Mouse (Mus musculus) CH12.LX (cell line): ENCODE results near the gene Pcp4l1. TPM values are rescaled to one million over a fixed set of nuclear protein-coding genes. Genes with fewer than 3 reads are reported as not detected.

Experiments
- DNase-seq: peaks from one replicate; pipeline ENCODE4 v3.0.0-alpha.2; 2013; ENCODE audit errors: extremely low read depth
- H3K27ac ChIP-seq: 2 replicates; pipeline ENCODE4 v1.5.1; 2012; ENCODE audit warnings: low read depth, mild to moderate bottlenecking, control low read depth, moderate library complexity; ENCODE audit not compliant: insufficient read depth
- H3K27me3 ChIP-seq: replicated peaks from 2 replicates; pipeline ENCODE3; 2012; ENCODE audit warnings: inconsistent platforms
- H3K36me3 ChIP-seq, 2 experiments: replicated peaks in 1 of 2; 2 replicates each; pipeline versions ENCODE3 to v1.6.1; 2012; ENCODE audit warnings: inconsistent platforms in 1 of 2, low read length in 1 of 2, mild to moderate bottlenecking in 1 of 2, mixed read lengths in 1 of 2, moderate library complexity in 1 of 2; ENCODE audit not compliant: control insufficient read depth in 1 of 2, insufficient read depth in 1 of 2
- H3K4me1 ChIP-seq, 2 experiments: 2 replicates each; pipeline ENCODE4 v1.6.1; 2012; ENCODE audit warnings: inconsistent platforms in 1 of 2, moderate library complexity in 1 of 2; ENCODE audit not compliant: insufficient read depth in 2 of 2, control insufficient read depth in 1 of 2
- H3K4me2 ChIP-seq: 2 replicates; pipeline ENCODE4 v1.6.1; 2012; ENCODE audit warnings: low read depth, mild to moderate bottlenecking, control low read depth; ENCODE audit not compliant: poor library complexity, insufficient read depth, severe bottlenecking
- H3K4me3 ChIP-seq, 3 experiments: fragments of 150-350 bp in 1 of 3; sonication (generic) in 1 of 3; replicated peaks in 1 of 3; 2 replicates each; pipeline versions ENCODE3 to v1.5.1; 2011 to 2012; ENCODE audit warnings: low read depth in 2 of 3, low read length in 2 of 3, mild to moderate bottlenecking in 2 of 3, moderate library complexity in 2 of 3, control low read depth in 1 of 3, improper control_type of control experiment in 1 of 3, inconsistent platforms in 1 of 3, mixed read lengths in 1 of 3; ENCODE audit not compliant: poor library complexity in 1 of 3
- H3K79me2 ChIP-seq: replicated peaks from 2 replicates; pipeline ENCODE4 v1.6.1; 2012; ENCODE audit warnings: mild to moderate bottlenecking, moderate library complexity; ENCODE audit not compliant: control insufficient read depth, poor library complexity, insufficient read depth, severe bottlenecking; ENCODE audit errors: extremely low read depth
- H3K9ac ChIP-seq: 2 replicates; pipeline ENCODE4 v1.6.1; 2012; ENCODE audit warnings: low read depth, mild to moderate bottlenecking, control low read depth, moderate library complexity; ENCODE audit not compliant: insufficient read depth
- H3K9me3 ChIP-seq: replicated peaks from 2 replicates; pipeline ENCODE3; 2012; ENCODE audit warnings: low read length, inconsistent platforms, mixed read lengths
- BHLHE40 ChIP-seq: IDR thresholded peaks from 2 replicates; pipeline ENCODE4 v1.6.1; 2011; ENCODE audit warnings: mild to moderate bottlenecking, low read depth, low read length, improper control_type of control experiment
- CTCF ChIP-seq, 2 experiments: IDR thresholded peaks in 1 of 2; conservative IDR thresholded peaks in 1 of 2; 2 replicates each; pipeline ENCODE4 v1.5.1; 2011 to 2012; ENCODE audit warnings: low read depth in 2 of 2, low read length in 2 of 2, improper control_type of control experiment in 1 of 2, inconsistent platforms in 1 of 2, mild to moderate bottlenecking in 1 of 2, moderate library complexity in 1 of 2
- E2F4 ChIP-seq: IDR thresholded peaks from 2 replicates; pipeline ENCODE4 v1.6.1; 2011; ENCODE audit warnings: low read depth, low read length, improper control_type of control experiment; ENCODE audit not compliant: insufficient replicate concordance
- EP300 ChIP-seq: IDR thresholded peaks from 2 replicates; pipeline ENCODE4 v1.6.1; 2011; ENCODE audit warnings: low read length, improper control_type of control experiment
- ETS1 ChIP-seq: conservative IDR thresholded peaks from 2 replicates; pipeline ENCODE4 v1.6.1; 2012; ENCODE audit warnings: low read depth, mild to moderate bottlenecking, inconsistent platforms, low read length, improper control_type of control experiment, moderate library complexity
- IRF4 ChIP-seq: IDR thresholded peaks from 2 replicates; pipeline ENCODE4 v1.6.1; 2014; ENCODE audit warnings: low read depth, mild to moderate bottlenecking, inconsistent platforms, low read length, improper control_type of control experiment
- JUN ChIP-seq: IDR thresholded peaks from 2 replicates; pipeline ENCODE4 v1.6.1; 2011; ENCODE audit warnings: low read depth, mild to moderate bottlenecking, low read length, improper control_type of control experiment, moderate library complexity; ENCODE audit not compliant: insufficient read depth
- JUND ChIP-seq: conservative IDR thresholded peaks from 2 replicates; pipeline ENCODE4 v1.6.1; 2011; ENCODE audit warnings: low read depth, low read length, improper control_type of control experiment
- KAT2A ChIP-seq: IDR thresholded peaks from 2 replicates; pipeline ENCODE4 v1.6.1; 2012; ENCODE audit warnings: low read length, improper control_type of control experiment, inconsistent platforms; ENCODE audit not compliant: insufficient replicate concordance
- MAZ ChIP-seq: IDR thresholded peaks from 2 replicates; pipeline ENCODE4 v1.6.1; 2012; ENCODE audit warnings: low read depth, mild to moderate bottlenecking, inconsistent platforms, low read length, improper control_type of control experiment, moderate library complexity
- MEF2A ChIP-seq: IDR thresholded peaks from 2 replicates; pipeline ENCODE4 v1.6.1; 2014; ENCODE audit warnings: low read depth, mild to moderate bottlenecking, inconsistent platforms, low read length, improper control_type of control experiment, borderline replicate concordance
- MYC ChIP-seq: IDR thresholded peaks from 2 replicates; pipeline ENCODE4 v1.6.1; 2011; ENCODE audit warnings: low read depth, mild to moderate bottlenecking, improper control_type of control experiment, low read length
- NELFE ChIP-seq: IDR thresholded peaks from 2 replicates; pipeline ENCODE4 v1.6.1; 2011; ENCODE audit warnings: low read depth, low read length, improper control_type of control experiment
- NRF1 ChIP-seq: IDR thresholded peaks from 2 replicates; pipeline ENCODE4 v1.6.1; 2014; ENCODE audit warnings: low read depth, mild to moderate bottlenecking, inconsistent platforms, low read length, improper control_type of control experiment, moderate library complexity
- POLR2A ChIP-seq: IDR thresholded peaks from 2 replicates; pipeline ENCODE4 v1.6.1; 2011; ENCODE audit warnings: low read depth, mild to moderate bottlenecking, improper control_type of control experiment, low read length
- POLR2AphosphoS2 ChIP-seq: IDR thresholded peaks from 2 replicates; pipeline ENCODE4 v1.6.1; 2011; ENCODE audit warnings: low read depth, low read length, improper control_type of control experiment
- RAD21 ChIP-seq: IDR thresholded peaks from 2 replicates; pipeline ENCODE4 v1.6.1; 2011; ENCODE audit warnings: low read depth, mild to moderate bottlenecking, low read length, improper control_type of control experiment, moderate library complexity
- SMC3 ChIP-seq: IDR thresholded peaks from 2 replicates; pipeline ENCODE4 v1.6.1; 2011; ENCODE audit warnings: low read depth, low read length, improper control_type of control experiment
- TCF12 ChIP-seq: IDR thresholded peaks from 2 replicates; pipeline ENCODE4 v1.6.1; 2014; ENCODE audit warnings: low read depth, mild to moderate bottlenecking, inconsistent platforms, low read length, improper control_type of control experiment
- UBTF ChIP-seq: IDR thresholded peaks from 2 replicates; pipeline ENCODE4 v1.6.1; 2012; ENCODE audit warnings: low read depth, mild to moderate bottlenecking, inconsistent platforms, low read length, improper control_type of control experiment, moderate library complexity
- USF1 ChIP-seq: IDR thresholded peaks from 2 replicates; pipeline ENCODE4 v1.6.1; 2014; ENCODE audit warnings: low read depth, mild to moderate bottlenecking, inconsistent platforms, low read length, improper control_type of control experiment
- ZC3H11A ChIP-seq: IDR thresholded peaks from 2 replicates; pipeline ENCODE4 v1.6.1; 2012; ENCODE audit warnings: low read depth, mild to moderate bottlenecking, inconsistent platforms, low read length, improper control_type of control experiment
- ZKSCAN1 ChIP-seq: IDR thresholded peaks from 2 replicates; pipeline ENCODE4 v1.6.1; 2012; ENCODE audit warnings: low read depth, inconsistent platforms, low read length, improper control_type of control experiment, borderline replicate concordance
- ZNF384 ChIP-seq: IDR thresholded peaks from 2 replicates; pipeline ENCODE4 v1.6.1; 2012; ENCODE audit warnings: low read depth, low read length, improper control_type of control experiment, inconsistent platforms
- dilution Hi-C: fragments of 300-500 bp; cut with MboI; formaldehyde crosslinking; loops from 2 replicates; pipeline ENCODE4 v1.14.3; 2020; ENCODE audit warnings: low sequenced_read_pairs; ENCODE audit not compliant: extremely low pct_unique_long_range_greater_than_20kb, extremely low pct_ligation_motif_present
- in situ Hi-C: fragments of 300-500 bp; cut with MboI; formaldehyde crosslinking; loops from 3 replicates; pipeline ENCODE4 v1.14.3; 2019; ENCODE audit warnings: low sequenced_read_pairs, low pct_ligation_motif_present, low pct_unique_long_range_greater_than_20kb, mixed read lengths
- polyA plus RNA-seq: library from polyadenylated mRNA; unstranded; fragments of >175 nt; gene quantifications from 2 replicates; pipeline ENCODE4 v1.2.1, GENCODE M21; 2012; ENCODE audit warnings: low read depth; ENCODE audit not compliant: insufficient read length
- total RNA-seq, 2 experiments: library from RNA; depleted of rRNA; stranded (reverse); fragments of 300-350 nt in 1 of 2; fragments of >200 nt in 1 of 2; gene quantifications; 2 replicates each; pipeline ENCODE4 v1.2.3; 2012 to 2014

Gene Pcp4l1
- total and polyA plus RNA-seq, 3 experiments = not detected

DNA sequence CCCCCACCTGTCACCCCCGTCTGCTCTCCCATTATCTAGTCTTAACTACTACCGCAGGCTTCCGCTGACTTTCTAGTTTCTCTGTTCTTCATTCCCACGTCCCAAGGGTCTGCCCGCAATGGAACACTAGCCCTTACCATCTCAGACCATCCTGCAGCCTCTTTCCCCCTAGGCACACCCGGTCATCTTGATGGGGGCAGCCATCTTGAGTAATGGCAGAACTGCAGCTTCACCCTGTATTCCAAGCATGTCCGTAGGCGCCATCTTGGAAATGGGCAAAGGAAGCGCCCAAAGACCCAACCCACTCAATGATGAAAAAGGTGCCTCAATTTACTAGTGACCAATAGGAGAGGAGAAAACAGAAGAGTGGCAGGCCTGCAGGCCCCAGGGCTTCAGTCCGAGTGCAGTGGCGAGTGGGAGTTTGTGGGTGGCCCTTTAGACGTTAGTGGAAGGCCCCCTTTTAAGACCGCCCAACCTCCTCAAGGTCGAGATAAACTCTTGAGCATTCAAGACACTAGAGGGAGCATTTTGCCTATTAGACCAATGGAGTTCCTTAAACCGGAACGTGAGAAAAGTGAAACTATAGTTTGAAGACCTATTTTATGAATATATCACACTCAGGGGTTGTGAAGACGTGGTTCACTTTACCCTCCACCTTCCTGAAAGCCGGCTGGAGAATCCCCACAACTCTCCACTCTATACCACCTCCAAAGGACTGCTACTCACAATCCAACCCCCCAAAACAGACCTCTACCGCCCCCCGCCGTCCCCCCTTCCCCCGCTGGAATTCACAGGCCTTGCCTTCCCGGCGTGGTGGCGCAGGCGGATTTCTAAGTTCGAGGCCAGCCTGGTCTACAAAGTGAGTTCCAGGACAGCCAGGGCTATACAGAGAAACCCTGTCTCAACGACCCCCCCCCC is 26.4 kb upstream of the Pcp4l1 start, which contains the start of gene Tomm40l (continued):
- peak; percentile 73; the same call in 1 of the 2 replicates for TF ChIP-seq MAZ
- peak; percentile 93 for TF ChIP-seq BHLHE40
- no peak for TF ChIP-seq EP300
- peak; percentile 74 for TF ChIP-seq POLR2A
- TF ChIP-seq SMC3 = peak; percentile 82
- TF ChIP-seq RAD21 = peak; percentile 85
- TF ChIP-seq NELFE = peak; percentile 78
- TF ChIP-seq UBTF = no peak
- 0 out of 2 replicates have a peak, but pooled peaks have one; percentile 52 for TF ChIP-seq E2F4
- no peak for TF ChIP-seq ETS1
- TF ChIP-seq MYC = peak; percentile 65; the same call in 1 of the 2 replicates
- TF ChIP-seq JUN = no peak
- TF ChIP-seq USF1 = no peak
- TF ChIP-seq POLR2AphosphoS2 = peak; percentile 72; the same call in 1 of the 2 replicates
- no peak; the same call in 1 of the 2 replicates for TF ChIP-seq ZC3H11A
- peak; percentile 91; the same call in 1 of the 2 replicates for TF ChIP-seq KAT2A
- peak; percentile 25; the same call in 1 of the 2 replicates for TF ChIP-seq MEF2A
- TF ChIP-seq JUND = no peak

DNA sequence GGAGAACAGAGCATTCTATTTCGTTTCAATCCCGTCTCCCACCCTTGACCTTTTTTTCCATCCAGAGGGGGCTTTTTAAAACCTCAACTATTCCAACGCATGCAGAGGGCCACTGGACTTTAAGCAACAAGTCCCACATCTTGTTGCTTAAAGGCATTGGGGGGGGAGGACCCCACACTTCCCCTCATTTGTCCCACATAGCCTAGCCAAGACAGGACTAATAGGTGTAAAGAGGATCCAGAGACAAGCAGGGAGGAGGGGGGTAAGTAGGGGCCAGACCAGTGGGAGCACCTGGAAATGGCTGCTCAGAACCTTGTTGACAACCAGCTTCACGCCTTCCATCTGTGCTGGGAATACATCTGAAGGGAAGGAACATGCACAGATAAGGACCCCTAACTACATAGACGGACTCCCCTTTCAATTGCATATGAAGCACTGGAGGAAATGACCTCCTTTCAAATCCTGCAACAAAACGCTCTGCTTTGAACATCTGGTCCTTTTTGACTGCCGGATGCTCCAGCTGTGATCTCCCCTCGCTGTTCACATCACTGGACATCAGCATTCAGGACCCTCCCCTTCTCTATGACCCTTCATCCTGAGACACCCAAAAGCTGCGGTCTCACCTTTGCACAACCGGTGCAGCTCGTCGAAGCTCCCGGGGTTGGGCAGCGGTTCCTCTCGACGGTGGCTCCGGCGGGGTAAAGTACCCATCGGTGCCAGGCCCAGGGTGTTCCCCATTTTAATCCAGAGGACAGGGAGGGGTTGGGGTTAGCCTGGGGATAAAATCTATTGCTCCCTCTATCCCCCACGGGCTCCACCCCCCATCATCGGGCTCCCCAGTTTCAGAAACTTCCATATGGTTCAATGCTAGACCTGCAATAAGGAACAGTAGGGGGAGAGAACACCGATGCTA is 25.5 kb upstream of the Pcp4l1 start:
- Histone ChIP-seq H3K9ac (peak overlapping the region; percentile 80), H3K36me3 (peaks cover 20 to 34% of the 10 kb centered on the region in 2 experiments), H3K27me3 (no peaks in the 10 kb centered on the region), H3K4me3 (peak overlapping the region; percentile 67 to 89 (median 69)), H3K79me2 (no peaks in the 10 kb centered on the region), H3K27ac (no peak overlapping the region), H3K4me2 (peak overlapping the region; percentile 93), H3K4me1 (peaks cover 7 to 27% of the 10 kb centered on the region in 2 experiments; a peak in 3 of 4 replicates), H3K9me3 (no peaks in the 10 kb centered on the region)
- DNase-seq = no peak
- dilution Hi-C loops (no loop called here), in situ Hi-C loops (loop anchor here (5.0 to 10.0 kb wide), 2 partner anchors 109 to 327 kb away; partner anchors contain the start of gene Cfap126)
- TF ChIP-seq MYC (no peak), NRF1 (no peak), SMC3 (no peak), KAT2A (no peak), CTCF (conservative IDR thresholded peaks at IDR 0.05 in 1 of 2, IDR thresholded peaks at IDR 0.05 in 1 of 2; ENCODE audit: low read depth in 2 of 2, low read length in 2 of 2) (no peak), MAZ (no peak), RAD21 (no peak), IRF4 (no peak), ZKSCAN1 (no peak), ZNF384 (no peak), TCF12 (no peak)
